Comparison of ENCODE assay signal across 19 mouse cellular contexts in genomic region chr6:116935024-116935423, GRCm38 (mm10).
DNase-seq lines count a peak whose midpoint lies in the region; ATAC-seq and TF ChIP-seq lines count a peak whose summit lies in the region.
"Had no signal": no experiment of that assay in that cellular context is flagged by ENCODE, and none has a peak within 500 bp of the region (broad histone marks: within the 10 kb centered on the region; RNA-seq: fewer than 3 reads in every experiment).

No protein-coding gene starts in this region.

- no peak overlapping the region for H3K4me3 ChIP-seq in liver, adult 2 months (ENCODE audit: insufficient read depth, low read depth, low read length)
- H3K4me3 ChIP-seq in liver, postnatal 0 days (ENCODE audit: low read depth, low read length): no peak overlapping the region
- no peak overlapping the region for H3K4me3 ChIP-seq in liver, embryonic 12.5 days

- H3K36me3 ChIP-seq in liver, adult 2 months (ENCODE audit: control insufficient read depth, insufficient read depth, low read length): no peaks in the 10 kb centered on the region
- no peaks in the 10 kb centered on the region for H3K36me3 ChIP-seq in liver, postnatal 0 days (replicated peaks; ENCODE audit: insufficient read depth, low read length)
- no peaks in the 10 kb centered on the region for H3K36me3 ChIP-seq in liver, embryonic 12.5 days
- H3K36me3 ChIP-seq: G1E had no signal

- peak; percentile 75 for ATAC-seq in liver, postnatal 0 days
- no peak for ATAC-seq in liver, embryonic 12.5 days
- ATAC-seq: activated CD4-positive, CD25-positive, alpha-beta regulatory T cell, adult 4 months; CD4-positive, CD25-positive, alpha-beta regulatory T cell, adult 4 months; Patski had no signal

- H3K4me1 ChIP-seq in liver, adult 2 months (ENCODE audit: control insufficient read depth, insufficient read depth, low read length): peaks cover 2% of the 10 kb centered on the region; the same call in 1 of the 2 replicates
- no peaks in the 10 kb centered on the region for H3K4me1 ChIP-seq in liver, postnatal 0 days (ENCODE audit: insufficient read depth)
- no peaks in the 10 kb centered on the region for H3K4me1 ChIP-seq in liver, embryonic 12.5 days

- H3K79me2 ChIP-seq in liver, adult 2 months (ENCODE audit: control insufficient read depth, insufficient read depth, low read length): no peaks in the 10 kb centered on the region

- peak; percentile 72 for DNase-seq in liver, adult 2 months (ENCODE audit: extremely low read depth, low read depth, low spot score)
- DNase-seq in liver: no peak
- peak; percentile 33 for DNase-seq in liver, postnatal 0 days
- DNase-seq: adrenal gland, adult 2 months; adrenal gland, adult 8-10 months; adrenal gland, postnatal 10 days; adrenal gland, postnatal 14 days; adrenal gland, postnatal 25 days; adrenal gland, postnatal 36 days; B cell, adult 2 months; cerebellum, adult 11 months; cerebellum, adult 11-12 months; cerebellum, adult 18-20 months had no signal

- no peak for TF ChIP-seq POLR2A in liver, adult 2 months (IDR thresholded peaks at IDR 0.05; ENCODE audit: extremely low read depth, insufficient read depth, low read length)

- H3K9ac ChIP-seq in liver, adult 2 months (ENCODE audit: low read depth, low read length): no peak overlapping the region
- H3K9ac ChIP-seq in liver, postnatal 0 days (replicated peaks): no peak overlapping the region
- no peak overlapping the region for H3K9ac ChIP-seq in liver, embryonic 12.5 days

- no peak overlapping the region for H3K4me2 ChIP-seq in liver, postnatal 0 days (ENCODE audit: low read depth, low read length)
- no peak overlapping the region for H3K4me2 ChIP-seq in liver, embryonic 12.5 days

- TF ChIP-seq EP300 in liver, postnatal 0 days (IDR thresholded peaks at IDR 0.05; ENCODE audit: low read depth): no peak

- no peaks in the 10 kb centered on the region for H3K27me3 ChIP-seq in liver, adult 2 months (ENCODE audit: control insufficient read depth, insufficient read depth, low read length)
- no peaks in the 10 kb centered on the region for H3K27me3 ChIP-seq in liver, postnatal 0 days (ENCODE audit: insufficient read depth, low read length)
- no peaks in the 10 kb centered on the region for H3K27me3 ChIP-seq in liver, embryonic 12.5 days (replicated peaks)
- H3K27me3 ChIP-seq: CH12.LX, Patski had no signal

- no peak for TF ChIP-seq CTCF in liver, adult 2 months (IDR thresholded peaks at IDR 0.05; ENCODE audit: low read depth, low read length)
- no peak for TF ChIP-seq CTCF in liver, postnatal 0 days (IDR thresholded peaks at IDR 0.05; ENCODE audit: low read depth)

- H3K9me3 ChIP-seq in liver, postnatal 0 days (ENCODE audit: low read length): no peaks in the 10 kb centered on the region
- H3K9me3 ChIP-seq in liver, embryonic 12.5 days (replicated peaks): no peaks in the 10 kb centered on the region

- H3K27ac ChIP-seq in liver, adult 2 months (replicated peaks; ENCODE audit: insufficient read depth, low read depth, low read length): peak overlapping the region; percentile 66
- H3K27ac ChIP-seq in liver, postnatal 0 days (ENCODE audit: low read depth): peak overlapping the region; percentile 34; the same call in 1 of the 2 replicates
- H3K27ac ChIP-seq in liver, embryonic 12.5 days: no peak overlapping the region

- 43% methylated on average over 3 of the region's 3 CpGs for WGBS in liver, adult 2 months
- 73% methylated on average over 3 of the region's 3 CpGs for WGBS in liver, postnatal 0 days (ENCODE audit: insufficient replicate concordance)
- WGBS in liver, embryonic 12.5 days (ENCODE audit: insufficient replicate concordance): 57% methylated on average over 3 of the region's 3 CpGs
